Mouse (Mus musculus): ENCODE results near the gene Nfic.

- TF ChIP-seq CTCF (IDR thresholded peaks at IDR 0.05; ENCODE audit: borderline replicate concordance, control insufficient read depth, extremely low read depth, insufficient read depth, low read length, poor library complexity) (no peak), POLR2A (IDR thresholded peaks at IDR 0.05; ENCODE audit: control insufficient read depth, extremely low read depth, insufficient read depth, low read length, poor library complexity) (no peak)
These were observed 96.6 kb downstream of the Nfic start for GRCm38 (mm10) chr10:81358841-81359240.

Measured in thymus, adult 2 months (tissue).